Mouse (Mus musculus): ENCODE results near the gene Cox10. TPM values are rescaled to one million over a fixed set of nuclear protein-coding genes. Genes with fewer than 3 reads are reported as not detected.

The Cox10 gene
- total and polyA plus RNA-seq, 3 experiments = 39.9 to 374 (median 52.2) TPM

DNA sequence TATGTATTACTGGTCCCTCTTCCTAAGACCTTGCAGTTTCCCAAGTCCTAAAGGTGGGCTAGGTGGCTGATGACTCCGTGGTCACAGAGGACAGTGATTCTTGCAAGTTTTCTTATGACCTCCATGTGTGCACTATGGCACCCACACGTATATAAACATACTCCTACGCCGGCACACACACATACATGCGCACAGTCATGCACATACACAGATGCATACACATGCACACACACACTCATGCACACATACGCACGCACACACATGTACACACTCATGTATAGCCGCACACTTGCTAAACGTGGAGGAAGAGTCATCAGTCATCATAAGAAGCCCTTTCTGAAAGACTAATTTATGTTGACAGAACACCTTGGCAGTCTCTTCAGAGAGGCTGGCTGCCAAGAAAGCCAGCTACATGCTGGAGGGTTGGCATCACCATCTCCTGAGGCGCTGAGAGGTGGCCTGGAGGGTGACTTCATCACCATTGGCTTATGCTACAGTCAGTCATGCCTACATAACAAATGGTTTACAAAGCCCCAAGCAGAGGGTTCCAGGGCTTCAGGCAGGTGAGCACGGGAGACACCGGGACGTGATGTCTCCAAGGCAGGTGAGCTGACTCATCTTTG lies 135.9 kb downstream of the Cox10 start:
- no peaks in the 10 kb centered on the region for H3K9me3 ChIP-seq (replicated peaks; ENCODE audit: insufficient read depth, low read length)
- H3K4me1 ChIP-seq (ENCODE audit: control insufficient read depth in 1 of 2, insufficient read depth in 2 of 2, low read length in 2 of 2) = no peaks in the 10 kb centered on the region
- no peak overlapping the region for H3K27ac ChIP-seq (ENCODE audit: control insufficient read depth, low read depth, low read length)
- H3K36me3 ChIP-seq (ENCODE audit: control insufficient read depth in 1 of 2, insufficient read depth in 2 of 2, low read length in 2 of 2) = no peaks in the 10 kb centered on the region
- no peak for TF ChIP-seq KAT2A (conservative IDR thresholded peaks at IDR 0.05; ENCODE audit: low read depth, low read length)
- no peak for TF ChIP-seq CHD2 (IDR thresholded peaks at IDR 0.05; ENCODE audit: low read length)
- no peak for TF ChIP-seq MAX (IDR thresholded peaks at IDR 0.05; ENCODE audit: low read length)
- TF ChIP-seq SIN3A (IDR thresholded peaks at IDR 0.05; ENCODE audit: low read length) = no peak
- no peak for TF ChIP-seq MEF2A (IDR thresholded peaks at IDR 0.05; ENCODE audit: extremely low read depth, insufficient replicate concordance, low read depth, low read length, poor library complexity, severe bottlenecking)
- TF ChIP-seq MYB (IDR thresholded peaks at IDR 0.05; ENCODE audit: low read depth, low read length) = no peak
- no peak for TF ChIP-seq UBTF (IDR thresholded peaks at IDR 0.05; ENCODE audit: borderline replicate concordance, insufficient read depth, low read depth, low read length)
- TF ChIP-seq MXI1 (IDR thresholded peaks at IDR 0.05; ENCODE audit: low read depth, low read length) = no peak
- TF ChIP-seq MYC (IDR thresholded peaks at IDR 0.05; ENCODE audit: low read depth, low read length) = no peak
- TF ChIP-seq GATA1 (IDR thresholded peaks at IDR 0.05; ENCODE audit: low read depth, low read length) = no peak
- no peak for TF ChIP-seq ELF1 (IDR thresholded peaks at IDR 0.05; ENCODE audit: low read depth, low read length)
- no peak overlapping the region for H3K9ac ChIP-seq (ENCODE audit: control insufficient read depth, low read depth, low read length, poor library complexity, severe bottlenecking)
- no peak for DNase-seq (ENCODE audit: low read depth, low spot score)
- H3K27me3 ChIP-seq (ENCODE audit: control insufficient read depth in 1 of 2, insufficient read depth in 2 of 2, low read length in 2 of 2) = no peaks in the 10 kb centered on the region
- H3K4me3 ChIP-seq (ENCODE audit: control insufficient read depth in 1 of 2, insufficient read depth in 1 of 2, low read depth in 2 of 2, low read length in 2 of 2) = no peak overlapping the region
- no peaks in the 10 kb centered on the region for H3K79me2 ChIP-seq (ENCODE audit: control insufficient read depth, insufficient read depth, low read length, poor library complexity)

GRCm38 (mm10) chr11:63942177-63942576 lies 137.1 kb downstream of the Cox10 start:
- TF ChIP-seq E2F4 (IDR thresholded peaks at IDR 0.05; ENCODE audit: borderline replicate concordance, low read depth, low read length) (no peak), MYB (IDR thresholded peaks at IDR 0.05; ENCODE audit: low read depth, low read length) (no peak), MAX (IDR thresholded peaks at IDR 0.05; ENCODE audit: low read length) (no peak), BHLHE40 (IDR thresholded peaks at IDR 0.05; ENCODE audit: borderline replicate concordance, low read depth, low read length) (no peak), TAL1 (IDR thresholded peaks at IDR 0.05; ENCODE audit: low read length) (no peak), TCF12 (IDR thresholded peaks at IDR 0.05; ENCODE audit: low read depth, low read length) (no peak), MYC (IDR thresholded peaks at IDR 0.05; ENCODE audit: low read depth, low read length) (no peak), CTCF (IDR thresholded peaks at IDR 0.05 in 2 of 3, conservative IDR thresholded peaks at IDR 0.05 in 1 of 3; ENCODE audit: control insufficient read depth in 1 of 3, insufficient read depth in 1 of 3, low read depth in 2 of 3, low read length in 3 of 3, poor library complexity in 1 of 3, severe bottlenecking in 1 of 3) (no peak), UBTF (IDR thresholded peaks at IDR 0.05; ENCODE audit: borderline replicate concordance, insufficient read depth, low read depth, low read length) (no peak), ZMIZ1 (IDR thresholded peaks at IDR 0.05; ENCODE audit: low read depth, low read length) (no peak), POLR2AphosphoS2 (IDR thresholded peaks at IDR 0.05; ENCODE audit: low read length) (no peak), RCOR1 (IDR thresholded peaks at IDR 0.05; ENCODE audit: low read depth, low read length) (no peak), MAFK (IDR thresholded peaks at IDR 0.05; ENCODE audit: borderline replicate concordance, low read depth, low read length) (no peak)
- Histone ChIP-seq H3K36me3 (ENCODE audit: control insufficient read depth in 1 of 2, insufficient read depth in 2 of 2, low read length in 2 of 2) (no peaks in the 10 kb centered on the region), H3K27ac (ENCODE audit: control insufficient read depth, low read depth, low read length) (no peak overlapping the region), H3K9ac (ENCODE audit: control insufficient read depth, low read depth, low read length, poor library complexity, severe bottlenecking) (no peak overlapping the region), H3K79me2 (ENCODE audit: control insufficient read depth, insufficient read depth, low read length, poor library complexity) (no peaks in the 10 kb centered on the region), H3K4me1 (ENCODE audit: control insufficient read depth in 1 of 2, insufficient read depth in 2 of 2, low read length in 2 of 2) (no peaks in the 10 kb centered on the region), H3K4me3 (ENCODE audit: control insufficient read depth in 1 of 2, insufficient read depth in 1 of 2, low read depth in 2 of 2, low read length in 2 of 2) (no peak overlapping the region), H3K27me3 (ENCODE audit: control insufficient read depth in 1 of 2, insufficient read depth in 2 of 2, low read length in 2 of 2) (no peaks in the 10 kb centered on the region), H3K9me3 (replicated peaks; ENCODE audit: insufficient read depth, low read length) (no peaks in the 10 kb centered on the region)
- no peak for DNase-seq (ENCODE audit: low read depth, low spot score)
